Mouse (Mus musculus) limb, embryonic 15.5 days (tissue): ENCODE measurements at regions not wholly inside any gene's neighbourhood (a gene's known extent, or its start where the extent isn't known, plus 50 kb on each side); places are given as distances from the start of the nearest gene placed in this dataset.

Source experiments
- ATAC-seq: fragments of 200-750 bp; cut with Nextera tagmentation; 2 replicates; pipeline ENCODE4 v1.8.0; 2017; ENCODE audit warnings: low read depth, moderate TSS enrichment; ENCODE audit not compliant: insufficient number of reproducible peaks, low FRiP score, low TSS enrichment
- H3K27ac ChIP-seq: fragments of 300-500 bp; sonication (generic); 2 replicates; pipeline ENCODE4 v1.5.1; 2015; ENCODE audit warnings: moderate library complexity, mild to moderate bottlenecking, inconsistent platforms
- H3K27me3 ChIP-seq: fragments of 300-500 bp; sonication (generic); 2 replicates; pipeline ENCODE4 v1.6.1; 2015; ENCODE audit warnings: inconsistent platforms
- H3K36me3 ChIP-seq: fragments of 300-500 bp; sonication (generic); 2 replicates; pipeline ENCODE4 v1.6.1; 2015; ENCODE audit warnings: inconsistent platforms
- H3K4me1 ChIP-seq: fragments of 300-500 bp; sonication (generic); 2 replicates; pipeline ENCODE4 v1.6.1; 2015; ENCODE audit warnings: inconsistent platforms
- H3K4me2 ChIP-seq: fragments of 300-500 bp; sonication (generic); 2 replicates; pipeline ENCODE4 v1.6.1; 2015; ENCODE audit warnings: mild to moderate bottlenecking, inconsistent platforms
- H3K4me3 ChIP-seq: fragments of 300-500 bp; sonication (generic); 2 replicates; pipeline ENCODE4 v1.5.1; 2015; ENCODE audit warnings: mild to moderate bottlenecking, inconsistent platforms
- H3K9ac ChIP-seq: fragments of 300-500 bp; sonication (generic); 2 replicates; pipeline ENCODE4 v1.6.1; 2015; ENCODE audit warnings: inconsistent platforms
- H3K9me3 ChIP-seq: fragments of 300-500 bp; sonication (generic); 2 replicates; pipeline ENCODE4 v1.6.1; 2016; ENCODE audit warnings: inconsistent platforms
- WGBS: fragments of 180-500 bp; shearing (Covaris S2); methylation state at CpG from one replicate; pipeline ENCODE4 v1.1.7; 2015; 5-methylcytosine and 5-hydroxymethylcytosine counted together

- no peak for ATAC-seq
- WGBS: 62% methylated on average over 3 of the region's 3 CpGs
- H3K9me3 ChIP-seq: no peaks in the 10 kb centered on the region
- H3K4me2 ChIP-seq: no peak overlapping the region
- no peaks in the 10 kb centered on the region for H3K36me3 ChIP-seq
- H3K9ac ChIP-seq: no peak overlapping the region
- H3K4me1 ChIP-seq: no peaks in the 10 kb centered on the region
- H3K27me3 ChIP-seq: no peaks in the 10 kb centered on the region
- H3K4me3 ChIP-seq: no peak overlapping the region
- no peak overlapping the region for H3K27ac ChIP-seq
Measured at GRCm38 (mm10) chr8:24283901-24284405, 441.7 kb downstream of the Adam3 start.

- 87% methylated on average over 4 of the region's 4 CpGs for WGBS
- Histone ChIP-seq H3K9me3 (no peaks in the 10 kb centered on the region), H3K9ac (no peak overlapping the region), H3K4me3 (no peak overlapping the region), H3K4me2 (no peak overlapping the region), H3K4me1 (no peaks in the 10 kb centered on the region), H3K27ac (no peak overlapping the region), H3K27me3 (no peaks in the 10 kb centered on the region), H3K36me3 (no peaks in the 10 kb centered on the region)
- ATAC-seq: no peak
Measured at GRCm38 (mm10) chr8:24280296-24280695, 445.4 kb downstream of the Adam3 start.

DNA sequence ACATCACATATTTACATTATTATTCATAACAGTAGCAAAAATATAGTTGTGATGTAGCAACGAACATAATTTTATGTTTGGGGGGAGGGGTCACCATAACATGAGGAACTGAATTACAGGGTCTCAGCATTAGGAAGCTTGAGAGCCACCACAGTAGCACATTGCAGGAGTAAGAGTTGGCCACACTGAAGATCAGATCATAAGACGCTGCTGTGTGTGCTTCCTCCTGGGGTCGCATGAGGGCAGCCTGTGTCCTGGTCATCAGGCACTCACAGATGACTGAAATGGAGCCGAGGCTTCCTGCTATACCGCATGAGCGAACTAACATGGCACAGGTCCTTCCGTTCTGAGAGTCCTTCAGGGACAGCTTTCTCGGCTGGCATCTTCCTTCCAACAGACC, 447.3 kb downstream of the Adam3 start:
- Histone ChIP-seq H3K27ac (no peak overlapping the region), H3K9ac (no peak overlapping the region), H3K4me1 (no peaks in the 10 kb centered on the region), H3K4me2 (no peak overlapping the region), H3K9me3 (no peaks in the 10 kb centered on the region), H3K27me3 (no peaks in the 10 kb centered on the region), H3K4me3 (no peak overlapping the region), H3K36me3 (no peaks in the 10 kb centered on the region)
- 82% methylated on average over 8 of the region's 8 CpGs for WGBS
- ATAC-seq: no peak

- no peak for ATAC-seq
Measured at GRCm38 (mm10) chr8:24261359-24261758, 464.3 kb downstream of the Adam3 start.

GRCm38 (mm10) chr8:24258622-24259021, 467.0 kb downstream of the Adam3 start:
- WGBS: 75% methylated on average over 3 of the region's 3 CpGs
- Histone ChIP-seq H3K4me1 (no peaks in the 10 kb centered on the region), H3K9ac (no peak overlapping the region), H3K27me3 (no peaks in the 10 kb centered on the region), H3K27ac (no peak overlapping the region), H3K4me2 (no peak overlapping the region), H3K9me3 (no peaks in the 10 kb centered on the region), H3K4me3 (no peak overlapping the region), H3K36me3 (no peaks in the 10 kb centered on the region)
- ATAC-seq: no peak

More at GRCm38 (mm10) chr8:24261359-24261758, 464.3 kb downstream of the Adam3 start:
- Histone ChIP-seq H3K4me2 (no peak overlapping the region), H3K4me3 (no peak overlapping the region), H3K36me3 (no peaks in the 10 kb centered on the region), H3K9ac (no peak overlapping the region), H3K27me3 (no peaks in the 10 kb centered on the region), H3K9me3 (no peaks in the 10 kb centered on the region), H3K27ac (no peak overlapping the region), H3K4me1 (no peaks in the 10 kb centered on the region)

DNA sequence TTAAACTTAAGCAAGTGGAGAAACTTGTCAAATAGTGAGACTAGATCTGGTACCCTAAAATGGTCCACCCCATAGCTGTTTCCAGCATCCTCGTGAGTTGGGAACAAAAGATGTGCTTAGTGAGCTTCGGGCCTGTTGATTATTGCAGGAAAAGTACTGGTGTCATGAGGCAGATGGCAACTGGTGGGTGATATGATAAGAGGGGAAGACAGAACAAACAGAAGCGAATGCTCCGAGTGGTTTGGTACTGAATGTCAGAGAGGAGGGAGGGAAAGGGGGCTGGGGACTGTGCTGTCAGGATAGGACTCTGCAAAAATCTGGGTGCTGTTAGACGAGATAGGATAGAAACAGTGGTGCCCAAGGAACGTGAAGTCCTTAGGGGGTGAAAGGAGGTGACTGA, 483.4 kb downstream of the Adam3 start:
- H3K27me3 ChIP-seq: no peaks in the 10 kb centered on the region
- no peak overlapping the region for H3K27ac ChIP-seq
- H3K4me3 ChIP-seq: no peak overlapping the region
- no peak overlapping the region for H3K4me2 ChIP-seq
- H3K4me1 ChIP-seq: no peaks in the 10 kb centered on the region
- H3K36me3 ChIP-seq: no peaks in the 10 kb centered on the region
- no peaks in the 10 kb centered on the region for H3K9me3 ChIP-seq
- 82% methylated on average over 6 of the region's 6 CpGs for WGBS
- H3K9ac ChIP-seq: no peak overlapping the region
- ATAC-seq: no peak

- no peaks in the 10 kb centered on the region for H3K4me1 ChIP-seq
- no peaks in the 10 kb centered on the region for H3K9me3 ChIP-seq
- H3K4me2 ChIP-seq: no peak overlapping the region
- H3K9ac ChIP-seq: no peak overlapping the region
- 73% methylated on average over 7 of the region's 7 CpGs for WGBS
- no peak for ATAC-seq
- no peak overlapping the region for H3K27ac ChIP-seq
- H3K4me3 ChIP-seq: no peak overlapping the region
- no peaks in the 10 kb centered on the region for H3K27me3 ChIP-seq
- H3K36me3 ChIP-seq: no peaks in the 10 kb centered on the region
Measured at GRCm38 (mm10) chr8:24240211-24240983, 485.3 kb downstream of the Adam3 start.

- Histone ChIP-seq H3K4me3 (no peak overlapping the region), H3K4me1 (no peaks in the 10 kb centered on the region; the same call in 1 of the 2 replicates), H3K36me3 (no peaks in the 10 kb centered on the region), H3K27me3 (no peaks in the 10 kb centered on the region), H3K9me3 (no peaks in the 10 kb centered on the region), H3K4me2 (no peak overlapping the region), H3K9ac (no peak overlapping the region), H3K27ac (no peak overlapping the region)
- 49% methylated on average over 7 of the region's 7 CpGs for WGBS
- 0 out of 2 replicates have a peak, but pooled peaks have one; percentile 52 for ATAC-seq
Measured at GRCm38 (mm10) chr8:24234981-24235380, 490.7 kb downstream of the Adam3 start.

GRCm38 (mm10) chr8:24228148-24228547, 497.5 kb downstream of the Adam3 start:
- ATAC-seq: no peak
- 77% methylated on average over 1 of the region's 1 CpGs for WGBS
- Histone ChIP-seq H3K4me3 (no peak overlapping the region), H3K9me3 (no peaks in the 10 kb centered on the region), H3K9ac (no peak overlapping the region), H3K36me3 (no peaks in the 10 kb centered on the region), H3K4me1 (no peaks in the 10 kb centered on the region), H3K27me3 (no peaks in the 10 kb centered on the region), H3K27ac (no peak overlapping the region), H3K4me2 (no peak overlapping the region)

- Histone ChIP-seq H3K4me2 (no peak overlapping the region), H3K27ac (no peak overlapping the region), H3K4me3 (no peak overlapping the region), H3K9ac (no peak overlapping the region), H3K9me3 (no peaks in the 10 kb centered on the region), H3K4me1 (no peaks in the 10 kb centered on the region), H3K27me3 (no peaks in the 10 kb centered on the region), H3K36me3 (no peaks in the 10 kb centered on the region)
- ATAC-seq: no peak
- 57% methylated on average over 5 of the region's 5 CpGs for WGBS
Measured at GRCm38 (mm10) chr8:24227331-24228072, 498.1 kb downstream of the Adam3 start.

DNA sequence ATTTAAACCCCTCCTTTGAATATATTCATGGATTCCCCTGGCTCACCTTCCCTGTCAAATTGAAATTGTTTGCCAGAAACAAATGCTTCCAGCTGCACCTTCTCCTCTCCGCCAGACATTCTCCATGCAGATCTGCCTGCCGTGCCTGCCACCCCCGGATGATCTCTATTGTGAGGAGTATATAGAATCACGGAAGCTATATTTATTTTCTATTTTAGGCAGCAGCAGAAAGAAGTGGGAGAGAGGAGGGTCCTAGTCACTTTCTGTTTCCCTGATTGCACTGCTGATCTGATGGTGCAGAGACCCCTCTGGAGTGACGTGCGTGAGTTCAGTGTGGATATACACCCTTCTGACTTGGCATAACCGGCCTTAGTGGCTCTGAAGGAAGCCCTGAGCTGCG, 505.4 kb downstream of the Adam3 start:
- Histone ChIP-seq H3K9me3 (no peaks in the 10 kb centered on the region), H3K9ac (no peak overlapping the region), H3K27me3 (no peaks in the 10 kb centered on the region), H3K4me1 (0 out of 2 replicates have a peak, but pooled peaks cover 2% of the 10 kb centered on the region), H3K27ac (no peak overlapping the region), H3K36me3 (no peaks in the 10 kb centered on the region), H3K4me3 (no peak overlapping the region), H3K4me2 (no peak overlapping the region)
- 72% methylated on average over 8 of the region's 8 CpGs for WGBS
- ATAC-seq: no peak

DNA sequence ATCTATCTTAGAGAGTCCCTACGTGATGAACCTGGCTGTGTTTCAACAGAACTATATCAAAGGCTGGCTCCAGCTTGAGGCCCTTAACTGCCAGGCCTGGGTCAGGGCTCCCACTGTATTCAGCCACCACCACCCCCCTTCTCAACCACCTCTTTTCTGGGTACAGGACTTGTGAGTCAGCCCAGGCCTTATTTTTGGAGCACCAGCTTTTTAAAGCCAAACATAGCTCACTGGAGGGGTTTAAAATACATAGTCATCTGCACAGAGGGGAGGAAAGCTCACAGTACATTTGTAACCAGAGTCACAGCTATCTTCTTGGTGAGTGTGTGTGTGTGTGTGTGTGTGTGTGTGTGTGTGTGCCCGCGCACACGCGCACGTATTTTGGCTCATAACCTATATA, 509.0 kb downstream of the Adam3 start:
- H3K4me1 ChIP-seq: 0 out of 2 replicates have a peak, but pooled peaks cover 2% of the 10 kb centered on the region
- 88% methylated on average over 6 of the region's 6 CpGs for WGBS
- H3K36me3 ChIP-seq: no peaks in the 10 kb centered on the region
- no peaks in the 10 kb centered on the region for H3K9me3 ChIP-seq
- no peak overlapping the region for H3K27ac ChIP-seq
- H3K27me3 ChIP-seq: no peaks in the 10 kb centered on the region
- no peak overlapping the region for H3K9ac ChIP-seq
- H3K4me2 ChIP-seq: no peak overlapping the region
- no peak for ATAC-seq
- no peak overlapping the region for H3K4me3 ChIP-seq
